Mouse (Mus musculus) CH12.LX (cell line): ENCODE measurements at regions not wholly inside any gene's neighbourhood (a gene's known extent, or its start where the extent isn't known, plus 50 kb on each side); places are given as distances from the start of the nearest gene placed in this dataset.
"Not testable (repeated sequence)": the region's sequence is repeated elsewhere in the genome, so short reads cannot be mapped to it uniquely, and the experiment has no call there.

Experiments used
- CTCF ChIP-seq, 2 experiments: IDR thresholded peaks in 1 of 2; conservative IDR thresholded peaks in 1 of 2; 2 replicates each; pipeline ENCODE4 v1.5.1; 2011 to 2012; ENCODE audit warnings: low read depth in 2 of 2, low read length in 2 of 2, improper control_type of control experiment in 1 of 2, inconsistent platforms in 1 of 2, mild to moderate bottlenecking in 1 of 2, moderate library complexity in 1 of 2
- ELF1 ChIP-seq: IDR thresholded peaks from 2 replicates; pipeline ENCODE4 v1.6.1; 2014; ENCODE audit warnings: low read depth, mild to moderate bottlenecking, inconsistent platforms, low read length, improper control_type of control experiment
- EP300 ChIP-seq: IDR thresholded peaks from 2 replicates; pipeline ENCODE4 v1.6.1; 2011; ENCODE audit warnings: low read length, improper control_type of control experiment
- GABPA ChIP-seq: IDR thresholded peaks from 2 replicates; pipeline ENCODE4 v1.6.1; 2012; ENCODE audit warnings: low read depth, low read length, improper control_type of control experiment, inconsistent platforms; ENCODE audit not compliant: insufficient replicate concordance
- HCFC1 ChIP-seq: IDR thresholded peaks from 2 replicates; pipeline ENCODE4 v1.6.1; 2012; ENCODE audit warnings: low read depth, mild to moderate bottlenecking, inconsistent platforms, low read length, improper control_type of control experiment
- JUN ChIP-seq: IDR thresholded peaks from 2 replicates; pipeline ENCODE4 v1.6.1; 2011; ENCODE audit warnings: low read depth, mild to moderate bottlenecking, low read length, improper control_type of control experiment, moderate library complexity; ENCODE audit not compliant: insufficient read depth
- MAX ChIP-seq: IDR thresholded peaks from 2 replicates; pipeline ENCODE4 v1.6.1; 2011; ENCODE audit warnings: low read length, improper control_type of control experiment
- MEF2A ChIP-seq: IDR thresholded peaks from 2 replicates; pipeline ENCODE4 v1.6.1; 2014; ENCODE audit warnings: low read depth, mild to moderate bottlenecking, inconsistent platforms, low read length, improper control_type of control experiment, borderline replicate concordance
- POLR2A ChIP-seq: IDR thresholded peaks from 2 replicates; pipeline ENCODE4 v1.6.1; 2011; ENCODE audit warnings: low read depth, mild to moderate bottlenecking, improper control_type of control experiment, low read length
- POLR2AphosphoS2 ChIP-seq: IDR thresholded peaks from 2 replicates; pipeline ENCODE4 v1.6.1; 2011; ENCODE audit warnings: low read depth, low read length, improper control_type of control experiment
- RAD21 ChIP-seq: IDR thresholded peaks from 2 replicates; pipeline ENCODE4 v1.6.1; 2011; ENCODE audit warnings: low read depth, mild to moderate bottlenecking, low read length, improper control_type of control experiment, moderate library complexity
- SIN3A ChIP-seq: IDR thresholded peaks from 2 replicates; pipeline ENCODE4 v1.6.1; 2012; ENCODE audit warnings: low read length, improper control_type of control experiment, inconsistent platforms
- UBTF ChIP-seq: IDR thresholded peaks from 2 replicates; pipeline ENCODE4 v1.6.1; 2012; ENCODE audit warnings: low read depth, mild to moderate bottlenecking, inconsistent platforms, low read length, improper control_type of control experiment, moderate library complexity
- USF1 ChIP-seq: IDR thresholded peaks from 2 replicates; pipeline ENCODE4 v1.6.1; 2014; ENCODE audit warnings: low read depth, mild to moderate bottlenecking, inconsistent platforms, low read length, improper control_type of control experiment

- not testable (repeated sequence) for TF ChIP-seq POLR2A; HCFC1; SIN3A; CTCF (conservative IDR thresholded peaks at IDR 0.05 in 1 of 2, IDR thresholded peaks at IDR 0.05 in 1 of 2; ENCODE audit: low read depth in 2 of 2, low read length in 2 of 2); USF1; ELF1; MEF2A; RAD21; MAX; JUN; GABPA; POLR2AphosphoS2; EP300; UBTF
Measured at GRCm38 (mm10) chr8:20098121-20098520, 194.9 kb downstream of the Gm31371 start.
